Mouse (Mus musculus): ENCODE results near the gene Osbpl10.

DNA sequence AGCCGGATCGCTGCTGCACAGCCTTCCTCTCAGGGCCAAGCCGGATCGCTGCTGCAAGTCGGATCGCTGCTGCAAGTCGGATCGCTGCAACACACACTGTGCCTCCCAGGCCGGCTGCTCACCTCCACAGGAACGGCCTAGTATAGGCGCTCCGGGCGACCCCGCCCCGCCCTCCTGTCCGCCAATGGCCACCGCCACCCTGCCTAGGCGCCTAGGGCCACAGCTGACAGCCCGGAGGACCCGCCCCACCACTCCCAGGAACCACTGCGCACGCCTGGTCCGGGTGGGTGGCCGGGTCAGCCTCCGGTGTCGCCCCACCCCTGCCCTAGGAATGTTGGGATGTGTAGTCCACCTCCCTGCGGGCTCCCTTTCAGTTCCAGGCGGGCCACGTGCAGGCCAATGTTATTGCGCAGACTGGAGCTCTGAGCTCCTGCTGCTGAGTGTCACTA is 44.6 kb upstream of the Osbpl10 start, which contains the start of gene Gpd1l:
- TF ChIP-seq GATA1 (IDR thresholded peaks at IDR 0.05; ENCODE audit: low read length), result no peak
- no peak for TF ChIP-seq TAL1 (IDR thresholded peaks at IDR 0.05; ENCODE audit: low read length)

Measured in erythroblast, embryonic 14.5 days (primary cell).